Mouse (Mus musculus) heart, adult 18-20 months (tissue): Measurements from ENCODE around the gene En2. TPM values are rescaled to one million over a fixed set of nuclear protein-coding genes. Genes with fewer than 3 reads are reported as not detected.

ENCODE experiments used
- DNase-seq, 2 experiments: peaks; one replicate each; pipeline ENCODE4 v3.0.0; 2021 to 2022; ENCODE audit warnings: mixed read lengths in 1 of 2
- total RNA-seq, 2 experiments: library from RNA; stranded (reverse); gene quantifications; 2 replicates each; pipeline ENCODE4 v1.2.3; 2021

Gene En2
- total RNA-seq, 2 experiments from 2014 or later, result 0.08 TPM; not detected in 1

DNA sequence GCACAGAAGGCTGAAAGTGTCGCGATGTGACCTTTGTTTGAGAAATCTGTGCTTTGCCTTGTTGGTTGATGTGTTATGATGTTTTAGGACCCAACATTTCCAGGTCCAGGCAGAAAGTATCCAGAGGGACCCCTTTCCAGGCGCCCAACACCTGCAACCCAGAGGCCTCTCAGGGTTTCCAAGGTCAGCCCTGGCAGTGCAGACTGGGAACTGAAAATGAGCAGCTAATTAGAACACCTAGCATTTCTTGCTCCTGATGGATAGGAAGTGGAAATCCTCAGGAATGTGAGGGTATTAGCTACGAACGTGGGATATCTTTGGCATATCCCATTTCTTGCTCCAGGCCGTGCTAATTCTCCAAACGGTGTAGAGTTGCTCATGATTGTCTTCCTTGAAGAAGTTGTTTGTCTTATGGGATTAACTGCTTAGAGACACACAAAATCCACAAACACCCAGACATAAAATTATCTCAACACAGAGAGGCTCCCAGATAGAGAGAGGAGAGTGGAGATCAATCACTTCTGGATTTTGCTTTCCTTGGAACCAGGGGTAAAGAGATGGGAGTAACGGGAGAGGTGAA, 5.5 kb upstream of the En2 start:
- no peak for DNase-seq

- no peak for DNase-seq
Observed at GRCm38 (mm10) chr5:28161383-28161937, 4.0 kb upstream of the En2 start.

GRCm38 (mm10) chr5:28161938-28162402, 3.5 kb upstream of the En2 start:
- peak in 1 of 2 experiments; percentile 13 for DNase-seq

DNA sequence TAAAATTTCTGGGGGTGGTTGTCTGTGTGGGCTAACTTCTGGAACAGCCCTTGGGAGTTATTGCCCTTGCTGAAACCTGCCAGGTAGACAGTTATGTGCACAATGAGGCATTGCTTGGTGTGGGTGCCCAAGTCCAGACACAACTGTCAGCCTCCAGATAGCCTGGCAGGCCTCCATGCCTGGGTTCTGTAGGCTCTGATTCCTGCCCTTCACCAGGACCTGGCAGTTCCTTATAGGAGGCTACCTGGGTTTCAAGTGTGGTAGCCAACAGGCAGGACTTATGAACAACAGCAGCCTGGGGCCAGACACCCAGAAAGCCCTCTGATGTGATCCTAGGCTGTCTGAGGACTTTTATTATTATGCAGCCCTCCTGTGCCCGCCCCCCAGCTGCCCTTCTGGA, 1.6 kb upstream of the En2 start:
- DNase-seq, result no peak

DNA sequence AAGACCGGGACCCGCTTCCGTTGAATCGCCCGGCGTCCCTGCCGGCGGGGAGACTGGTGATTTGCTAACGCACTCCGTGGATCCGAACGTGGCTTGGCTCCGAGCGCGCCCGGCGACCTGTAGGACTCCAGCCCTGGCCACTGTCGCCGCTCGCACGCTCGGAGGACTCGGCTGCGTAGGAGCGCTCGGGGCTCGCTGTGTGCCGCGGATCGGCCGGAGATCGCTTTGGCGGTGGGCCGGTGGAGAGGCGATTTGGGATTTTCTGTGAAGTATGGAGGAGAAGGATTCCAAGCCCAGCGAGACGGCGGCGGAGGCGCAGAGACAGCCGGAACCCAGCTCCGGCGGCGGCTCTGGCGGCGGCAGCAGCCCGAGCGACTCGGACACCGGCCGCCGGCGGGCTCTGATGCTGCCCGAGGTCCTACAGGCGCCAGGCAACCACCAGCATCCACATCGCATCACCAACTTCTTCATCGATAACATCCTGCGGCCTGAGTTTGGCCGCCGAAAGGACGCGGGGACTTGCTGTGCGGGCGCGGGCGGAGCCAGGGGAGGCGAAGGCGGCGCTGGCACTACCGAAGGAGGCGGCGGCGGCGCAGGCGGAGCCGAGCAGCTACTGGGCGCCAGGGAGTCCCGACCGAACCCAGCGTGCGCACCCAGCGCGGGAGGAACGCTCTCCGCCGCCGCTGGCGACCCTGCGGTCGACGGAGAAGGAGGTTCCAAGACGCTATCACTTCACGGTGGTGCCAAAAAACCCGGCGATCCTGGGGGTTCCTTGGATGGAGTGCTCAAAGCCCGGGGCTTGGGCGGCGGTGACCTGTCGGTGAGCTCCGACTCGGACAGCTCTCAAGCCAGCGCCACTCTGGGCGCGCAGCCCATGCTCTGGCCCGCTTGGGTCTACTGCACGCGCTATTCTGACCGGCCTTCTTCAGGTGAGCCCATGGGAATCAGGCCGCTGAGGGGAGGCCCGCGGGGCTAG, 1.1 kb downstream of the En2 start:
- peak; percentile 15 to 55 for DNase-seq

- DNase-seq, result peak; percentile 4 to 41
Observed at GRCm38 (mm10) chr5:28167611-28168252, 2.2 kb downstream of the En2 start.

GRCm38 (mm10) chr5:28168253-28169165, 3.0 kb downstream of the En2 start:
- peak; percentile 9 to 40 for DNase-seq

DNA sequence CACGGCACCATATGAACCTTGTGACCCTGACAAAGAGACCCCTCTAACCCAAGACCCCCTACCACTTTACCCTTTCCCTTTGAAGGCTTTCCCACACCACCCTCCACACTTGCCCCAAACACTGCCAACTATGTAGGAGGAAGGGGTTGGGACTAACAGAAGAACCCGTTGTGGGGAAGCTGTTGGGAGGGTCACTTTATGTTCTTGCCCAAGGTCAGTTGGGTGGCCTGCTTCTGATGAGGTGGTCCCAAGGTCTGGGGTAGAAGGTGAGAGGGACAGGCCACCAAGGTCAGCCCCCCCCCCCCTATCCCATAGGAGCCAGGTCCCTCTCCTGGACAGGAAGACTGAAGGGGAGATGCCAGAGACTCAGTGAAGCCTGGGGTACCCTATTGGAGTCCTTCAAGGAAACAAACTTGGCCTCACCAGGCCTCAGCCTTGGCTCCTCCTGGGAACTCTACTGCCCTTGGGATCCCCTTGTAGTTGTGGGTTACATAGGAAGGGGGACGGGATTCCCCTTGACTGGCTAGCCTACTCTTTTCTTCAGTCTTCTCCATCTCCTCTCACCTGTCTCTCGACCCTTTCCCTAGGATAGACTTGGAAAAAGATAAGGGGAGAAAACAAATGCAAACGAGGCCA, 3.8 kb downstream of the En2 start:
- no peak for DNase-seq

DNA sequence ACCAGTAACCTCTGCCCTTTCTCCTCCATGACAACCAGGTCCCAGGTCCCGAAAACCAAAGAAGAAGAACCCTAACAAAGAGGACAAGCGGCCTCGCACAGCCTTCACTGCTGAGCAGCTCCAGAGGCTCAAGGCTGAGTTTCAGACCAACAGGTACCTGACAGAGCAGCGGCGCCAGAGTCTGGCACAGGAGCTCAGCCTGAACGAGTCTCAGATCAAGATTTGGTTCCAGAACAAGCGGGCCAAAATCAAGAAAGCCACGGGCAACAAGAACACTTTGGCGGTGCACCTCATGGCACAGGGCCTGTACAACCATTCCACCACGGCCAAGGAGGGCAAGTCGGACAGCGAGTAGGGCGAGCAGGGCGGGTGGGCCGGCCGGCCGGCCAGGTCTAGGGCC, 4.6 kb downstream of the En2 start:
- peak in 1 of 2 experiments; percentile 11 for DNase-seq

GRCm38 (mm10) chr5:28170892-28171291, 5.4 kb downstream of the En2 start:
- DNase-seq, result no peak

DNA sequence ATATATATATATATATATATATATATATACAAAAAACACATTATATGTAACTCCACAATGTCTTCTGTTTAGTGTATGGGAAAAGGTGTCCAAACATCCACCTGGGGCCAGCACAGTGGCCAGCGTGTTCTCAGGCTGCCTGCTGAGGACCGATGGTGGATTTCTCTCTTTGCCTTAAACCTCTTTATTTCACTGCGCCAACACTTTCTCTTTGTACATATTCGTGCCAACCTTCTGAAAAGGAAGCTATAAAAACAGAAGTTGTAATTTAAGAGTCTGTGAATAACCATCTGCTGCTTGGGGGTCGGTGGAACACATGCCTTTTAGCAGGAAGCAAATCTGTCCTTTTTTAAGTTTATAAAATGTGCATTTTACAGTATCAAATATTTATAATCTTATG, 6.2 kb downstream of the En2 start:
- DNase-seq, result no peak

DNA sequence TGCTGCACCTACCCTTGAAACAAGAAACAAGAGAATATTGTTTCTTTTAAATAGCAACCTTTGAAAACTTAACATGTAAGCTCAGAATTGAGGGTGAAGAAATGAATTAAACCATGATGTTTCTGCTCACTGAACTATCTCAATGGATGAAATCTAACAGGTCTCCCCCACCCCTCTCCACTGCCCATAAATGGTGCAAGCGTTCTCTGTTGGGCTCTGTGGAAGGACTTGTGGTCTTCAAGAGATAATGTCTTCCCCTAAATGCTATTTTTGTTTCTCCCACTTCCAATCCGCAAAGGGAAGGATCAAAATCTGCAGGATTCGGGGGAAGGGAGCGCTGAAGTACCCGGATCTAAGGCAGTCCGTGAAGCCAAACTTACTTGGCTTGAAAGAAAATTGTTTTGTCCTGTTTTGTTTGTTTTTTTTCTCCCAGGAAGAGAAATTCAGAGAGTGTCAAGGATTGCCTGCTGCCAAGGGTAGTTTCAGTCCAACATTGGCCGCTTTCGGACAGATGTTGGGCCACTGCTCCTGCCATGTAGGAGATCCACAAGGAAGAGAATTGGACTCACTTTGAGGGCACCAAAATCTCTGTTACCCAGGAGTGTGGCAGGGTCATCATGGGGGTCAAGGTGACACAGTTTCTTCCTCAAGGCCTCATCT, 6.9 kb downstream of the En2 start:
- DNase-seq, result no peak

GRCm38 (mm10) chr5:28172921-28173670, 7.6 kb downstream of the En2 start:
- no peak for DNase-seq

DNA sequence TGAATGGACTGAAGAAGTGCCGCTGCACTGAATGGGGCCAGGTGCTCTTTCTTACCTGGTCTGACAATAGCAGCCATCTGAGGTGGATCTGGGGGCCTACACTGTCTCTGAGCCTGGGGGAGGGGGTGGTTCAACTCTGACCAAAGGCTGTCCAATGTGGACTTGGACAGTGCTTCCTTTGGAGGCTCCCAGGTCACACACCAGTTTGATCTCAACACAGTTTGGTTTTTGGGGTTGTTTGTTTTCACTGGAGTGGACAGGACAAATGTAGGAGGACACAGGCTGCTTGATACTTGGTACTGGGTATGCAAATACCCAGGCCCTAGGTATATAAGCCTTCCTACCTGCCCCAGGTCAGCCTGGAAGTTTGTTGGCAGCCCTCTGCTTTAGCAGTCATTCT, 8.2 kb downstream of the En2 start:
- no peak for DNase-seq

DNA sequence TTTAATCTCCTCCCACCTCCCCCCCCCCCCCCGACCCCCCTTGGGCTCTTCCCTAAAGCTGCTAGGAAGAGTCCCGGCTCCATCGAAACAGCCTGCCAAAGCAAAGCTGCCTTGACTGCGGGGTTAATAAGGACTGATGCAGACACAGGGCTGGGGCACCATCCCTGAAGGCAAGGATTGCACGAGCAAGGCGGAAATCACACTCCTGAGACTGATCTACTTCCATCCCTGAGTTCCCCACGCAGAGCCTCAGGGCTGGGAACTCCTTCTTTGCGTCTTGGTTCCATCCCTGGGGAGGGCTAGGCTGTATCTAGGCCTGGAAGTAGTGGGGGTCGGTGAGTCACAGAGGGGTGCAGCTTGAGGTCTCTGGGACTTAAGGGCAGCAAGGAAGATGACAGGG, 8.6 kb downstream of the En2 start:
- DNase-seq, result no peak

DNA sequence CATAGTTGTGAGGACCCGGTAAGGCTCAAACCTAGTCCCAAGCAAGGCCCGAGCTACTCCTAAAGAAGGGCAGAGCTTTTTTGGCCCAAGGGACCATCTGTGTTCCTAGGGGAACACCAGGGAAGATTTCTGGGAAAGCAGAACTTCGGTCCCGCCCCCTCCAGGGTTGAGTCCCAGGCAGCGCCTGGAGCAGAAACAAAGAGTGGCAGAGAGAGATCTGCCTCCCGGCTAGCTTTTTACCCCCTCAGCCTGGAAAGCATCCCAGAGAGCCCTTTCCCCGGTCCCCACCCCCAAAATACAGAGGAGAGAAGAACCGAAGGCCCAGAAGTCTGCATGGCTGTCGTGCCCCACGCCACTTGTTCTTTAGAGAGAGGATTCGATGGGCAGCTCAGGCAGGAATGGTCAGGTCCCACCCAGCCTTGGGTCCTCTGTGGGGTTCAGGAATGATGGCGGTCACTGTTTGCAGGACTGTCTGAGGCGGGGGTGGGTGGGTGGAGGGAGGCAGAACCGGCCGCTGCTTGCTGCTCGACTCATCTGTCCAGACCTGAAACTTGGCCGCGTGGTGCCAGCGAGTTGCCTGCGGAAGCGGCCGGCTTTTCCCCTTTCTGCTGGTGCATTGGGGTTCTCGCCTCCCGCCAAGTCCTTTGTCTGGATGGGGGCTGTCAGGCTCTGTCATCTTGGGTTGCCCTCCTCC, 9.5 kb downstream of the En2 start:
- no peak for DNase-seq

- DNase-seq, result no peak
Observed at GRCm38 (mm10) chr5:28175570-28175919, 10.1 kb downstream of the En2 start.

- DNase-seq, result no peak
Observed at GRCm38 (mm10) chr5:28176023-28176422, 10.5 kb downstream of the En2 start.

- no peak for DNase-seq
Observed at GRCm38 (mm10) chr5:28176585-28176984, 11.1 kb downstream of the En2 start.
